In genomic region chr5:144695289-144696060, GRCm38 (mm10) we compare ENCODE assay signal across 12 mouse cellular contexts.
A peak's percentile ranks its signal among the peaks of the same experiment; 100 is the strongest.
DNase-seq lines count a peak whose midpoint lies in the region; ATAC-seq lines count a peak whose summit lies in the region.
"Had no signal": no experiment of that assay in that cellular context is flagged by ENCODE, and none has a peak within 500 bp of the region (broad histone marks: within the 10 kb centered on the region; RNA-seq: fewer than 3 reads in every experiment).

No protein-coding gene starts in this region.

- 66% methylated on average over 8 of the region's 8 CpGs for WGBS in heart, embryonic 15.5 days
- 72% methylated on average over 8 of the region's 8 CpGs for WGBS in heart, embryonic 12.5 days
- WGBS in midbrain, embryonic 11.5 days = 79% methylated on average over 8 of the region's 8 CpGs
- WGBS in midbrain, embryonic 10.5 days = 82% methylated on average over 8 of the region's 8 CpGs
- WGBS in hindbrain, embryonic 15.5 days = 43% methylated on average over 8 of the region's 8 CpGs
- WGBS in neural tube, embryonic 15.5 days = 45% methylated on average over 8 of the region's 8 CpGs

- no peak overlapping the region for H3K4me2 ChIP-seq in heart, embryonic 15.5 days
- H3K4me2 ChIP-seq in heart, embryonic 12.5 days = no peak overlapping the region
- no peak overlapping the region for H3K4me2 ChIP-seq in midbrain, embryonic 11.5 days
- no peak overlapping the region for H3K4me2 ChIP-seq in hindbrain, embryonic 15.5 days
- H3K4me2 ChIP-seq in neural tube, embryonic 15.5 days = no peak overlapping the region

- no peaks in the 10 kb centered on the region for H3K9me3 ChIP-seq in heart, embryonic 15.5 days (replicated peaks)
- peaks cover 2% of the 10 kb centered on the region; the same call in 1 of the 2 replicates for H3K9me3 ChIP-seq in heart, embryonic 12.5 days (replicated peaks)
- no peaks in the 10 kb centered on the region for H3K9me3 ChIP-seq in midbrain, embryonic 11.5 days (ENCODE audit: control insufficient read depth, low read length)
- no peaks in the 10 kb centered on the region for H3K9me3 ChIP-seq in midbrain, embryonic 10.5 days (replicated peaks)
- no peaks in the 10 kb centered on the region for H3K9me3 ChIP-seq in hindbrain, embryonic 15.5 days
- H3K9me3 ChIP-seq in neural tube, embryonic 15.5 days (replicated peaks) = no peaks in the 10 kb centered on the region

- no peak overlapping the region for H3K9ac ChIP-seq in heart, embryonic 15.5 days
- no peak overlapping the region for H3K9ac ChIP-seq in heart, embryonic 12.5 days
- H3K9ac ChIP-seq in midbrain, embryonic 11.5 days (ENCODE audit: low read length) = no peak overlapping the region
- H3K9ac ChIP-seq in hindbrain, embryonic 15.5 days = no peak overlapping the region
- no peak overlapping the region for H3K9ac ChIP-seq in neural tube, embryonic 15.5 days (replicated peaks)
- H3K9ac ChIP-seq: liver, embryonic 14.5 days had no signal

- 0 out of 2 replicates have a peak, but pooled peaks have one; percentile 22 for ATAC-seq in heart, embryonic 15.5 days (replicated peaks; ENCODE audit: insufficient number of reproducible peaks, insufficient read depth, low FRiP score, low read depth)
- no peak for ATAC-seq in heart, embryonic 12.5 days (ENCODE audit: insufficient number of reproducible peaks, low FRiP score)
- no peak for ATAC-seq in midbrain, embryonic 11.5 days (ENCODE audit: low FRiP score)
- peak; percentile 83 for ATAC-seq in hindbrain, embryonic 15.5 days (ENCODE audit: low FRiP score, low read depth)
- peak; percentile 79 for ATAC-seq in neural tube, embryonic 15.5 days (ENCODE audit: low FRiP score)
- no peak for ATAC-seq in megakaryocyte, adult 5-6 weeks (ENCODE audit: poor library complexity, severe bottlenecking)

- no peaks in the 10 kb centered on the region for H3K27me3 ChIP-seq in heart, embryonic 15.5 days
- no peaks in the 10 kb centered on the region for H3K27me3 ChIP-seq in heart, embryonic 12.5 days (replicated peaks)
- no peaks in the 10 kb centered on the region for H3K27me3 ChIP-seq in midbrain, embryonic 11.5 days (ENCODE audit: control insufficient read depth, insufficient read depth, low read length)
- H3K27me3 ChIP-seq in midbrain, embryonic 10.5 days (ENCODE audit: low read depth, poor library complexity, severe bottlenecking) = no peaks in the 10 kb centered on the region
- H3K27me3 ChIP-seq in hindbrain, embryonic 15.5 days = no peaks in the 10 kb centered on the region
- H3K27me3 ChIP-seq in neural tube, embryonic 15.5 days (replicated peaks) = no peaks in the 10 kb centered on the region

- no peak overlapping the region for H3K27ac ChIP-seq in heart, embryonic 15.5 days
- H3K27ac ChIP-seq in heart, embryonic 12.5 days (ENCODE audit: poor library complexity, severe bottlenecking) = no peak overlapping the region
- H3K27ac ChIP-seq in midbrain, embryonic 11.5 days (ENCODE audit: low read depth, low read length) = no peak overlapping the region
- H3K27ac ChIP-seq in midbrain, embryonic 10.5 days (replicated peaks) = no peak overlapping the region
- H3K27ac ChIP-seq in hindbrain, embryonic 15.5 days (replicated peaks) = peak overlapping the region; percentile 27; the same call in 1 of the 2 replicates
- peak overlapping the region; percentile 46; the same call in 1 of the 2 replicates for H3K27ac ChIP-seq in neural tube, embryonic 15.5 days (replicated peaks)
- H3K27ac ChIP-seq: liver, embryonic 14.5 days had no signal

- no peak overlapping the region for H3K4me3 ChIP-seq in heart, embryonic 15.5 days
- no peak overlapping the region for H3K4me3 ChIP-seq in heart, embryonic 12.5 days
- H3K4me3 ChIP-seq in midbrain, embryonic 11.5 days (ENCODE audit: low read depth, low read length) = no peak overlapping the region
- no peak overlapping the region for H3K4me3 ChIP-seq in midbrain, embryonic 10.5 days
- H3K4me3 ChIP-seq in hindbrain, embryonic 15.5 days = no peak overlapping the region
- H3K4me3 ChIP-seq in neural tube, embryonic 15.5 days (replicated peaks) = no peak overlapping the region
- H3K4me3 ChIP-seq: erythroblast, embryonic 14.5 days had no signal

- H3K36me3 ChIP-seq in heart, embryonic 15.5 days = no peaks in the 10 kb centered on the region
- H3K36me3 ChIP-seq in heart, embryonic 12.5 days = no peaks in the 10 kb centered on the region
- H3K36me3 ChIP-seq in midbrain, embryonic 11.5 days (ENCODE audit: control insufficient read depth, insufficient read depth, low read length) = no peaks in the 10 kb centered on the region
- no peaks in the 10 kb centered on the region for H3K36me3 ChIP-seq in midbrain, embryonic 10.5 days
- no peaks in the 10 kb centered on the region for H3K36me3 ChIP-seq in hindbrain, embryonic 15.5 days
- no peaks in the 10 kb centered on the region for H3K36me3 ChIP-seq in neural tube, embryonic 15.5 days

- no peaks in the 10 kb centered on the region for H3K4me1 ChIP-seq in heart, embryonic 15.5 days (replicated peaks)
- H3K4me1 ChIP-seq in heart, embryonic 12.5 days (replicated peaks) = no peaks in the 10 kb centered on the region
- H3K4me1 ChIP-seq in midbrain, embryonic 11.5 days (ENCODE audit: control insufficient read depth, insufficient read depth, low read length) = peaks cover 4% of the 10 kb centered on the region
- peaks cover 15% of the 10 kb centered on the region for H3K4me1 ChIP-seq in midbrain, embryonic 10.5 days
- peaks cover 19% of the 10 kb centered on the region for H3K4me1 ChIP-seq in hindbrain, embryonic 15.5 days (replicated peaks)
- peaks cover 22% of the 10 kb centered on the region for H3K4me1 ChIP-seq in neural tube, embryonic 15.5 days

- DNase-seq in midbrain, embryonic 11.5 days (ENCODE audit: low spot score, missing footprints) = peak; percentile 68
- DNase-seq in midbrain, embryonic 10.5 days (ENCODE audit: low spot score) = no peak
- DNase-seq: gastrocnemius, postnatal 14 days; kidney, adult 11 months; left cerebral cortex, postnatal 4 days had no signal

Comparison
In these comparisons a context has a peak if more than half of its experiments do, and no peak if none do; other contexts are left out.
1. ATAC-seq: peak in heart, embryonic 15.5 days (single experiment), hindbrain, embryonic 15.5 days (single experiment) and neural tube, embryonic 15.5 days (single experiment); none in heart, embryonic 12.5 days (single experiment), midbrain, embryonic 11.5 days (single experiment) and megakaryocyte, adult 5-6 weeks (single experiment).
2. H3K27ac ChIP-seq: peak in hindbrain, embryonic 15.5 days (single experiment) and neural tube, embryonic 15.5 days (single experiment); none in heart, embryonic 15.5 days (single experiment), heart, embryonic 12.5 days (single experiment), midbrain, embryonic 11.5 days (single experiment) and midbrain, embryonic 10.5 days (single experiment).